Mouse (Mus musculus) spleen, adult 2 months (tissue): ENCODE results near the gene Dgat2. TPM values are rescaled to one million over a fixed set of nuclear protein-coding genes. Genes with fewer than 3 reads are reported as not detected.

Source experiments
- DNase-seq, 2 experiments: peaks; one replicate each; pipeline versions ENCODE4 v3.0.0 to v3.0.0-alpha.2; 2012 to 2021; ENCODE audit warnings: low spot score in 2 of 2, low read depth in 1 of 2
- H3K27ac ChIP-seq: fragments of 200-500 bp; 2 replicates; pipeline ENCODE4 v1.5.1; 2012; ENCODE audit warnings: low read length, inconsistent platforms; ENCODE audit not compliant: insufficient read depth
- H3K27me3 ChIP-seq: fragments of 200-500 bp; 2 replicates; pipeline ENCODE4 v1.6.1; 2012; ENCODE audit warnings: mild to moderate bottlenecking, moderate library complexity, low read length, inconsistent platforms; ENCODE audit not compliant: control insufficient read depth, insufficient read depth
- H3K36me3 ChIP-seq: fragments of 200-500 bp; 2 replicates; pipeline ENCODE4 v1.6.1; 2012; ENCODE audit warnings: mild to moderate bottlenecking, low read length, inconsistent platforms; ENCODE audit not compliant: control insufficient read depth, insufficient read depth
- H3K4me1 ChIP-seq: fragments of 200-500 bp; 2 replicates; pipeline ENCODE4 v1.6.1; 2011; ENCODE audit warnings: inconsistent platforms; ENCODE audit not compliant: control insufficient read depth, insufficient read depth, insufficient read length
- H3K4me3 ChIP-seq: fragments of 200-500 bp; 2 replicates; pipeline ENCODE4 v1.5.1; 2011; ENCODE audit warnings: mild to moderate bottlenecking, inconsistent platforms; ENCODE audit not compliant: insufficient read depth, insufficient read length; ENCODE audit errors: extremely low read depth
- CTCF ChIP-seq: fragments of 200-500 bp; IDR thresholded peaks from 2 replicates; pipeline ENCODE4 v1.5.1; 2011; ENCODE audit warnings: mild to moderate bottlenecking, inconsistent platforms; ENCODE audit not compliant: insufficient read depth, insufficient read length, insufficient replicate concordance; ENCODE audit errors: extremely low read depth
- POLR2A ChIP-seq: fragments of 200-500 bp; IDR thresholded peaks from 2 replicates; pipeline ENCODE4 v1.6.1; 2011; ENCODE audit warnings: low read depth, low read length, inconsistent platforms
- WGBS: fragments of 180-500 bp; shearing (Covaris S2); methylation state at CpG from one replicate; pipeline ENCODE4 v1.1.7; 2018; 5-methylcytosine and 5-hydroxymethylcytosine counted together
- polyA plus RNA-seq: library from polyadenylated mRNA; depleted of rRNA; stranded (reverse); fragments of >200 nt; gene quantifications from 2 replicates; pipeline ENCODE4 v1.2.3, GENCODE M21; 2012

The Dgat2 gene
- polyA plus RNA-seq, 1 experiment = 12.8 TPM

- no peaks in the 10 kb centered on the region for H3K36me3 ChIP-seq
- H3K4me3 ChIP-seq = no peak overlapping the region
- DNase-seq = no peak
- no peaks in the 10 kb centered on the region for H3K4me1 ChIP-seq
- 91% methylated on average over 4 of the region's 4 CpGs for WGBS
- H3K27ac ChIP-seq = no peak overlapping the region
- no peaks in the 10 kb centered on the region for H3K27me3 ChIP-seq
- TF ChIP-seq POLR2A (no peak), CTCF (no peak)
These were observed 26.2 kb upstream of the Dgat2 start for GRCm38 (mm10) chr7:99208704-99209103.

DNA sequence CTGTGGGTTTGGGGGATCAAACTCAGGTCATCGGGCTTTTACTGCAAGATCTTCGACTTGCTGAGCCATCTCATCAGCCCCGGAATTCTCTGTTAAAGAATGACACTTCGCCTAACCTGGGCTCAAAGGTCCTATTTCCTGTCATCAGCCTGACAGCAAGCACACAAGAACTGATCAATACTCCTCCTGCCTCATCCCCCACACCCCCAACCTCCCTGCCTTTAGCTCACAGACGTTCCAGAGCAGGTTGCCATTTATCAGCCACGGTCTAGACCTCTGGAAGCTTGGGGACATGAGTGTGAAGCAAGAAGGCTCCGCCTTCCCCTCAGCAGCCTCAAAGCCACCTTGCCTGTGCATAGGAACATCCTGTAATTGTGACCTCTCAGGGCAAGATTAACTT is 23.8 kb upstream of the Dgat2 start:
- 88% methylated on average over 7 of the region's 7 CpGs for WGBS
- Histone ChIP-seq H3K27me3 (no peaks in the 10 kb centered on the region), H3K27ac (no peak overlapping the region), H3K4me3 (no peak overlapping the region), H3K36me3 (no peaks in the 10 kb centered on the region), H3K4me1 (no peaks in the 10 kb centered on the region)
- TF ChIP-seq POLR2A (no peak), CTCF (no peak)
- no peak for DNase-seq

GRCm38 (mm10) chr7:99202163-99202562 is 19.6 kb upstream of the Dgat2 start:
- Histone ChIP-seq H3K4me1 (no peaks in the 10 kb centered on the region), H3K36me3 (no peaks in the 10 kb centered on the region), H3K4me3 (no peak overlapping the region), H3K27me3 (no peaks in the 10 kb centered on the region), H3K27ac (no peak overlapping the region)
- TF ChIP-seq CTCF (no peak), POLR2A (no peak)
- WGBS = 88% methylated on average over 7 of the region's 7 CpGs
- no peak for DNase-seq

DNA sequence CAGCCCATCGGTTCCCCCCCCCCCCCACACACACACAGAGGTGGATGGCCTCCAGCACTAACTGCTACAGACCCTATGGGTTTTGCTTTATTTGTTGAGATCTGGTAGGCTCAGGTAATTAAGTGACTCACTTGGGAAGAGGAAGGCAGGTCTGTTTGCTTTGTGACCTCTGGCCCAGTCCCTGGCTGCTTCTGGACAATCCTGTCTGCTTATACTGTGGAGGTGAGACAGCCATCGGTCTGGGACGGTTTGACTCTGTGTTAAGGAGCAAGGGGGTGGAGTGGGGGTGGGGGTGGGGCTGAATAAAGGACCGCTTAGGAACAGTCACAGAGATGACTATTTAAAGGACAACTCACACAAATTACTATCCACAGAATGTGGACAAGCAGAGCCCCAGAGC is 17.8 kb upstream of the Dgat2 start:
- DNase-seq = no peak
- H3K27me3 ChIP-seq = no peaks in the 10 kb centered on the region
- H3K4me1 ChIP-seq = no peaks in the 10 kb centered on the region
- 84% methylated on average over 4 of the region's 4 CpGs for WGBS
- no peaks in the 10 kb centered on the region for H3K36me3 ChIP-seq
- no peak overlapping the region for H3K4me3 ChIP-seq
- TF ChIP-seq CTCF = no peak
- no peak for TF ChIP-seq POLR2A
- no peak overlapping the region for H3K27ac ChIP-seq

DNA sequence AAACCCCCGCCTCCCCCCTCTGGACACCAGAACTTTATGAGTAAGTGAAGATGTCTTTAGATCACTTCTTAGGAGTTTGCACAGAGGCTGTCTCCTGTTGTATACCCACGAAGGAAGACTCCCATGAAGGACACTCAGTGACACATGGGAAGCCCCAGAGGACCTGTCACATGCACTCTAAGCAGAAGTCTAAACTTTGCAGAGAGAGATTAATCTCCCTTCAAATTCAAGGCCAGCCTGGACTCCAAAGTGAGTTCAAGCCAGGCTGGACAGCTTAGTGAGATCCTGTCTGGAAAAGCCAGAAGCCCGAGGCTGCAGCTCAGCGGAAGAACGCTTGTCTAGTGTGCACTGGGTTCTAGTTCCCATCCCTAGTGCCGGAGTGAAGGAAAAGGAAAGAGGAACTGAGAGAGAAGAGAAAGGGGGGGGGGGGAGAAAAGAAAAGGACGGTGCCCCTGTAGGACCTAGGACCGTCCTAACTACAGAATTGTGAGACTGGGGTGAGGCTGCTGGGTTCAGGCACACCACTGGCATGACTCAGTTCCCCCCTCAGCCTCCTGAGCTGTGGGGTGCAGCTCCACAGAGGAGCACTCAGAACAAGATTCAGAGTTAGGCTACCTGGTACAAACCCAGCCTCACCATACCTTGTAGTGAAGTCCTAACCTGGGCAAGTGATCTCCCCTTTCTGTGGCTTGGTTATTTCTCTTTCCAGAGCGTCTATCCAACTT is 17.1 kb upstream of the Dgat2 start:
- Histone ChIP-seq H3K4me3 (no peak overlapping the region), H3K4me1 (no peaks in the 10 kb centered on the region), H3K27me3 (no peaks in the 10 kb centered on the region), H3K36me3 (no peaks in the 10 kb centered on the region), H3K27ac (no peak overlapping the region)
- TF ChIP-seq POLR2A (no peak), CTCF (no peak)
- WGBS = 62% methylated on average over 9 of the region's 9 CpGs
- no peak for DNase-seq

DNA sequence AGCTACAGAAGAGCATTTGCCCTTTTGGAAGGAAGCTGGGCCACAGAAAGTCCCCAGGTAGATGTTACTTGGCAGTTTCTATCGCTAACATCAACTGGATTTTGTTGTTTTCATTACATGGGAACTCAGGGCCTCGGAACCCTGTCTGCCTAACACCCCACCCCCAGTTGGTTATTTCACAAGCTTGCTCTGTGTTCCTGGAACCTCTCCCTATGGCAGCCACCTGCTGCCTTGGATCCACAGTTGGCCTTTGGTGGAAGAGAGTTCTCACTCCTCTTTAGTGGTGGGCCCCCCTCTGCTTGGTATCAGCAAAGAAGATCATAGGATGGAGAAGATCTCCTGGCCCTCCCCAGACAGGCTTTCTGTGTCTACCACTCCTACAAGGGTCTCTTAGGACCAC is 16.3 kb upstream of the Dgat2 start:
- Histone ChIP-seq H3K4me3 (no peak overlapping the region), H3K36me3 (no peaks in the 10 kb centered on the region), H3K27me3 (no peaks in the 10 kb centered on the region), H3K4me1 (no peaks in the 10 kb centered on the region), H3K27ac (no peak overlapping the region)
- TF ChIP-seq POLR2A (no peak), CTCF (no peak)
- DNase-seq = no peak
- 91% methylated on average over 2 of the region's 2 CpGs for WGBS

GRCm38 (mm10) chr7:99194511-99194910 is 12.0 kb upstream of the Dgat2 start:
- Histone ChIP-seq H3K4me1 (no peaks in the 10 kb centered on the region), H3K4me3 (no peak overlapping the region), H3K27me3 (no peaks in the 10 kb centered on the region), H3K27ac (no peak overlapping the region), H3K36me3 (no peaks in the 10 kb centered on the region)
- DNase-seq = no peak
- TF ChIP-seq POLR2A (no peak), CTCF (no peak)
- WGBS = 77% methylated on average over 2 of the region's 2 CpGs
